Mouse (Mus musculus) lung, postnatal 0 days (tissue): ENCODE measurements around the gene Ech1. TPM values are rescaled to one million over a fixed set of nuclear protein-coding genes. Genes with fewer than 3 reads are reported as not detected.
A peak's percentile ranks its signal among the peaks of the same experiment; 100 is the strongest.

Source experiments
- ATAC-seq: fragments of 200-750 bp; cut with Nextera tagmentation; 2 replicates; pipeline ENCODE4 v1.8.0; 2017; ENCODE audit warnings: moderate library complexity
- DNase-seq: peaks from one replicate; pipeline ENCODE4 v3.0.0-alpha.2; 2016; ENCODE audit warnings: low spot score
- H3K27ac ChIP-seq: fragments of 300-500 bp; sonication (generic); 2 replicates; pipeline ENCODE4 v1.5.1; 2014; ENCODE audit warnings: antibody characterized with exemption, mild to moderate bottlenecking, low read length, mixed read lengths
- H3K27me3 ChIP-seq: fragments of 300-500 bp; sonication (generic); replicated peaks from 2 replicates; pipeline ENCODE4 v1.6.1; 2014; ENCODE audit warnings: low read length, mixed read lengths; ENCODE audit not compliant: insufficient read depth
- H3K36me3 ChIP-seq: fragments of 300-500 bp; sonication (generic); 2 replicates; pipeline ENCODE4 v1.6.1; 2014; ENCODE audit warnings: low read length, mixed read lengths; ENCODE audit not compliant: insufficient read depth
- H3K4me1 ChIP-seq: fragments of 300-500 bp; sonication (generic); 2 replicates; pipeline ENCODE4 v1.6.1; 2014; ENCODE audit warnings: antibody characterized with exemption, low read depth, low read length, mixed read lengths; ENCODE audit not compliant: insufficient read depth
- H3K4me2 ChIP-seq: fragments of 300-500 bp; sonication (generic); replicated peaks from 2 replicates; pipeline ENCODE4 v1.6.1; 2014; ENCODE audit warnings: low read depth, mild to moderate bottlenecking, low read length, moderate library complexity, mixed read lengths
- H3K4me3 ChIP-seq: fragments of 300-500 bp; sonication (generic); 2 replicates; pipeline ENCODE4 v1.5.1; 2014; ENCODE audit warnings: low read depth, low read length
- H3K9ac ChIP-seq: fragments of 300-500 bp; sonication (generic); replicated peaks from 2 replicates; pipeline ENCODE4 v1.6.1; 2014; ENCODE audit warnings: low read depth, mild to moderate bottlenecking
- H3K9me3 ChIP-seq: fragments of 300-500 bp; sonication (generic); 2 replicates; pipeline ENCODE4 v1.6.1; 2016; ENCODE audit warnings: low read length, mixed read lengths
- CTCF ChIP-seq: IDR thresholded peaks from 2 replicates; pipeline ENCODE4 v1.5.1; 2016; ENCODE audit warnings: antibody characterized with exemption, mild to moderate bottlenecking
- EP300 ChIP-seq: IDR thresholded peaks from 2 replicates; pipeline ENCODE4 v1.6.1; 2016; ENCODE audit warnings: antibody characterized with exemption, mild to moderate bottlenecking, control low read depth
- WGBS: fragments of 180-500 bp; shearing (Covaris S2); extraction: QIAGEN DNeasy Blood & Tissue Kit; methylation state at CpG from one replicate; pipeline ENCODE4 v1.1.7; 2014; 5-methylcytosine and 5-hydroxymethylcytosine counted together
- polyA plus RNA-seq: library from polyadenylated mRNA; unstranded; fragments of >200 nt; fragmentation: Nextera tagmentation; extraction: Ambion mirVana; gene quantifications from 2 replicates; pipeline ENCODE4 v1.2.1, GENCODE M21; 2015

Gene Ech1
- polyA plus RNA-seq, 1 experiment from 2014 or later = 308 TPM

DNA sequence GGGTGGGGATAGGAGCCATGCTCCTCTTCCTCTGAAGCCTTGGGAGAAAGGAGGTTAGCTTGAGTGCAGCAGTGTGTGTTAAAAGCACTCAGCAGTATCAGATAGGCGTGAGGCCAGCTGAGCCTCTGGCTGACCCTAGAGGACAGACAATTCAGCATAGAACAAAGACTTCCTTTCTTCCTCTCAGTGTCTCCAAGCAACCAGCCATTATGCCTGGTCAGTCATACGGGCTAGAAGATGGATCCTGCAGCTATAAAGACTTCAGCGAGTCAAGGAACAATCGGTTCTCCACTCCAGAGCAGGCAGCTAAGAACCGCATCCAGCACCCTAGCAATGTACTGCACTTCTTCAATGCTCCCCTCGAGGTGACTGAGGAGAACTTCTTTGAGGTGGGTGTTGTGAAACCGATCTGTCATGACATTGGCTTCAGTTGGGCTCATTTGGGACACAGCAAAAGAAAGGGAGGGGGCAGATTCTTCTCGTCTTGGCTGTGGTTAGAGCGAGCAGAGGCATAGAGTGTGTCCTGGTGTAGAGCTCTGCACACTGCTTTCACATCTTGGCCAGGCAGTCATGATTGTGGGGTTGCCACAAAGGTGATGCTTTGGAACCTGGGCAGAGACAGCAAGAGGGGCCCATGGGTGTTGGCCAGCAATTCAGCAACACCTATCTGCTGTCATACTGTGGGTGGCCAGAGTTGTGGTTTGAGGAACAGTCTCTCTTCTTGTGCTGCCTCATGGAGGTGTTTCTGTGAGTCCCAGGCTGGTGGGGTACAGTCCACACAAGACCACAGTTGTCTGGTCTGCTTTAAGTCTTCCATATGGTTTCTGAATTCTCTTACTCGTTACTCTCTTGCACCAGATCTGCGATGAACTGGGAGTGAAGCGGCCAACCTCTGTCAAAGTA, 4.4 kb upstream of the Ech1 start:
- Histone ChIP-seq H3K4me3 (no peak overlapping the region), H3K9me3 (no peaks in the 10 kb centered on the region), H3K9ac (no peak overlapping the region), H3K27me3 (no peaks in the 10 kb centered on the region), H3K4me1 (peaks cover 10% of the 10 kb centered on the region), H3K27ac (peak overlapping the region; percentile 38; the same call in 1 of the 2 replicates), H3K4me2 (no peak overlapping the region), H3K36me3 (peaks cover 56% of the 10 kb centered on the region)
- DNase-seq (peak; percentile 44), ATAC-seq (0 out of 2 replicates have a peak, but pooled peaks have one; percentile 8)
- TF ChIP-seq CTCF (no peak), EP300 (no peak)
- WGBS = 44% methylated on average over 12 of the region's 12 CpGs

DNA sequence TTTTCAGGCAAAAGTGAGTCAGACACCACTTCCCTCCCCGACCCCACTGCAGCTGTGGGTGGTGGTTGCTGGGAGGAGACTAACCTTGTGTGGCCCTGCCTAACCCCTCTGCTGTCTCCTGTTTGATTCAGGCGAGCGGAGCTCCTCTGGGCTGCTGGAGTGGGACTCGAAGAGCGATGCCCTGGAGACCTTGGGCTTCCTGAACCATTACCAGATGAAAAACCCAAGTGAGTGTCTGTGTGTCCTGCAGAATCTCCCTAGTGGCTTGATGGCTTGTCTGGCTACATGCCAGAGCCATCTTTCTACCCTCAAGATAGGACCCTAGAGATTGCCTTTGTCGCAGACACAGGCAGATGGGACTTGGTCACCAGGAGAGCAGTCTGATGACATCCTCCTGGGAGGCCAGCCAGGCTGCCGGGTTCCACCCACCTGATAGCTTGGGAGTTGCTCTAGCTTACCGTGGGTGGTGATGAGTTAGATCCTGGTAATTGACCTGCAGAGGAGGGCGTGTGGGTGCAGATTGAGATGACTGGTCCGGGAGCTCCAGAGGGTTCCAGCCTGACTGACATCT, 3.7 kb upstream of the Ech1 start:
- WGBS = 65% methylated on average over 10 of the region's 10 CpGs

DNA sequence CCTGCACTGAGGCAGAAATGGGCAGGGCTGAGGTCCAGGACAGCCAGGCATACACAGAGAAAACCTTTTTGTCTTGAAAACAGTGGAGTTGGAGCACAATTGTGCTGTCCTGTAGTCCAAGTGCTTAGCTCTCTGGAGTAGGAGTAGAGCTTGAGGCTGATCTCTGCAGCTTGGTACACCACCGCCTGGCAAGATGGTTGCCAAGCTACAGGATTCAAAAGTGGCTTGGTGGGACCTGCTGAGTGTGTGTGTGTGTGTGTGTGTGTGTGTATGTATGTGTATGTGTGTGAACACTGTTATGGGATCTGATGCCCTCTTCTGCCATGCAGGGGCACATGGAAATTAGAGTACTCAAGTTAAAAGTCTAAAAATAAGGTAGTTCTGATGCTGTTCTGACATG, 2.5 kb upstream of the Ech1 start:
- no peak overlapping the region for H3K9ac ChIP-seq
- WGBS = 64% methylated on average over 1 of the region's 1 CpGs
- H3K4me1 ChIP-seq = peaks cover 12% of the 10 kb centered on the region
- no peak overlapping the region for H3K27ac ChIP-seq
- H3K36me3 ChIP-seq = peaks cover 36% of the 10 kb centered on the region
- DNase-seq (no peak), ATAC-seq (no peak)
- no peaks in the 10 kb centered on the region for H3K27me3 ChIP-seq
- H3K4me3 ChIP-seq = no peak overlapping the region
- no peaks in the 10 kb centered on the region for H3K9me3 ChIP-seq
- H3K4me2 ChIP-seq = no peak overlapping the region
- TF ChIP-seq EP300 = no peak
- TF ChIP-seq CTCF = no peak

More for the DNA sequence above, 3.7 kb upstream of the Ech1 start:
- Histone ChIP-seq H3K27ac (no peak overlapping the region), H3K4me1 (peaks cover 12% of the 10 kb centered on the region), H3K9me3 (no peaks in the 10 kb centered on the region), H3K27me3 (no peaks in the 10 kb centered on the region), H3K36me3 (peaks cover 49% of the 10 kb centered on the region), H3K4me3 (no peak overlapping the region), H3K4me2 (no peak overlapping the region), H3K9ac (no peak overlapping the region)
- TF ChIP-seq EP300 = no peak
- no peak for TF ChIP-seq CTCF
- no peak for DNase-seq
- ATAC-seq = no peak

DNA sequence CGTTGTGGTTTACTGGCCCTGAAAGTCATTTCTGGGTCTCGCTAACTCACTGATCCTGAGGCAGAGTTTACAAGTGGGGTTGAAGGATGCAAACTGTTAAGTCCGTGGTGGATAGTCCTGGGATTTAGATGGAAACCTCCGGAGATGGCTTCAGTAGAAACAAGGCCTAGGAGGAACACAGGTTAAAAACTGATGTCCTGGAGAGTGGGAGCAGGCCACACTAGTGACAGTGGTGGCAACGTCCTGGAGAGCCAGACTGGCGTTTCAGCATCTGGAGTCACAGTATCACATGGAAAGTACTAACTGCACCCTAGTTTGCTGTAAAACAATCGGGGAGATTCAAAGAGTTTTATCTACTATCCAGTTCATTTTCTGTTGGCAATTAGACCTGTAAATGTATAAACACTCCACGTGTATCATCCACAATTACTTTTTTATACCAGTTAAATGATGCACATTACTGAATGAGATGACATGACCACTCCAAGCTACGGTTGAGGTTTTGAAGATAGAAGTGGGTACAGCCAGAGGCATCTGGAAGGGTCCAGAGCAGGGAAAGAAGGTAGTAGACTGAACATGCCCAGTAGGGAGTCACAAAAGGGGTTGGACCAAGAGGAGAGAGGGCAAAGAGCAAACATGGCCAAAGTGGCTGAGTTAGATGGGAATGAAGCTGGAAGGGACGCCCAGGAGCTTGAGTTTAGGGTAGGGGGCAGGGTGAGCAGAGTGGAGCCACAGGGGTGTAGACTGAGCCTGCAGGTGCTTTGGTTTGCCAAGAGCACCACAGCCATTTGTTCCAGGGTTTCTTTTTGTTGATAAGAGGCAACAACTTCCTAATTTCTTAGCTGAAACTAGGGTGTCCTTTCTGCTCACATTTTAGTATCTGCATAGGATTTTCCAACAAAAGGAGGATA, 1.8 kb upstream of the Ech1 start:
- Histone ChIP-seq H3K4me1 (peaks cover 12% of the 10 kb centered on the region), H3K4me2 (no peak overlapping the region), H3K9ac (no peak overlapping the region), H3K36me3 (peaks cover 30% of the 10 kb centered on the region), H3K4me3 (no peak overlapping the region), H3K27ac (peak overlapping the region; percentile 93), H3K9me3 (no peaks in the 10 kb centered on the region), H3K27me3 (no peaks in the 10 kb centered on the region)
- WGBS = 47% methylated on average over 10 of the region's 10 CpGs
- ATAC-seq = no peak
- DNase-seq = no peak
- TF ChIP-seq EP300 = no peak
- TF ChIP-seq CTCF = no peak

DNA sequence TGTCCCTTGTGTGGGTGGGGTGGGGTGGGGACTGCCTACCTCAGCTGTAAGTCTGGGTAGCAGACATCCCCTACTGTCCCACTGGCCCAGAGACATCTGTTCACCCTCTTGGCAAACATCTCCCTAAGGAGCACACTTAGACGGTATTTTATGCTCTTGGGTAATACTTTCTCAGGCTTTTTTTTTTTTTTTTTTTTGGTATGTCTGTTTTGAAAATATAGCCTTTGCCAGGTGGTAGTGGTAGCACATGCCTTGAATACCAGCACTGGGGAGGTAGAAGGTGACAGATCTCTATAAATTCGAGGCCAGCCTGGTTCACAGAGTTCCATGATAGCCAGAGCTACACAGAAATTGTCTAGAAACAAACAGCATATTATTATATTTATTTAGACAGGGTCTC, 1.1 kb upstream of the Ech1 start:
- Histone ChIP-seq H3K4me3 (no peak overlapping the region), H3K9me3 (no peaks in the 10 kb centered on the region), H3K27ac (peak overlapping the region; percentile 93), H3K4me2 (no peak overlapping the region), H3K9ac (no peak overlapping the region), H3K27me3 (no peaks in the 10 kb centered on the region), H3K4me1 (peaks cover 12% of the 10 kb centered on the region), H3K36me3 (peaks cover 27% of the 10 kb centered on the region)
- ATAC-seq (no peak), DNase-seq (peak; percentile 59)
- WGBS = 30% methylated on average over 2 of the region's 2 CpGs
- TF ChIP-seq EP300 = no peak
- TF ChIP-seq CTCF = no peak
